Comparison of ENCODE assay signal across 19 mouse cellular contexts in the genomic region with DNA sequence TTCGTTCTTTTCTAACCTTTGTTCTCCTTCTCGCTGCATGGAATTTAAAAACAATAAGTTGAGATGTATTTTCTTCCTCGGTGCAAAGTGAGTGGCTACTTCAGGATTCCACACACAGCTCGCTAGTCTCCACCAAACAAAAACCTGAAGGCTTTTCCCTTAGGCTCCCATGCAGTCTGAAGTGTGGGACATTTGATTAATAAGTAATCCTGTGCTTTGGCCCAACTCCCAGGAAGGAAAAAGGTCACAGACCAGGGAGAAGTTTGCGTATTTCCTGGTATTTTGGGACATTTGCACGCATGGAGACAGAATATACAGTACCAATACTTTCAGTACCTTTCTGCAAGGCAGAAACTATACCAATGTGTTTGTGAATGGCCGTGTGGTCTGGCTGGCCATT.
DNase-seq lines count a peak whose midpoint lies in the region; ATAC-seq and TF ChIP-seq lines count a peak whose summit lies in the region.
"Had no signal": no experiment of that assay in that cellular context is flagged by ENCODE, and none has a peak within 500 bp of the region (broad histone marks: within the 10 kb centered on the region; RNA-seq: fewer than 3 reads in every experiment).

No protein-coding gene starts in this region.

- no peaks in the 10 kb centered on the region for H3K27me3 ChIP-seq in liver, embryonic 15.5 days
- no peaks in the 10 kb centered on the region for H3K27me3 ChIP-seq in liver, embryonic 11.5 days (replicated peaks; ENCODE audit: control insufficient read depth, insufficient read depth, low read length)
- no peaks in the 10 kb centered on the region for H3K27me3 ChIP-seq in kidney, embryonic 16.5 days (ENCODE audit: insufficient read depth, low read length)
- H3K27me3 ChIP-seq in hindbrain, embryonic 11.5 days (ENCODE audit: control insufficient read depth, insufficient read depth, low read length), result no peaks in the 10 kb centered on the region
- H3K27me3 ChIP-seq in hindbrain, embryonic 13.5 days, result no peaks in the 10 kb centered on the region
- H3K27me3 ChIP-seq: CH12.LX; heart, embryonic 12.5 days; limb, embryonic 12.5 days; midbrain, embryonic 13.5 days; neural tube, embryonic 15.5 days had no signal

- intact Hi-C loops in gastrocnemius, adult 2 months (cut with DNase I), result no loop called here
- intact Hi-C loops in gastrocnemius, postnatal 36 days (cut with DNase I), result no loop called here

- no peak overlapping the region for H3K4me2 ChIP-seq in liver, embryonic 15.5 days
- H3K4me2 ChIP-seq in liver, embryonic 11.5 days, result no peak overlapping the region
- no peak overlapping the region for H3K4me2 ChIP-seq in kidney, embryonic 16.5 days (replicated peaks; ENCODE audit: low read depth, low read length)
- no peak overlapping the region for H3K4me2 ChIP-seq in hindbrain, embryonic 11.5 days (replicated peaks; ENCODE audit: low read depth, low read length)
- H3K4me2 ChIP-seq in hindbrain, embryonic 13.5 days, result no peak overlapping the region
- H3K4me2 ChIP-seq: heart, embryonic 12.5 days; limb, embryonic 12.5 days; midbrain, embryonic 13.5 days; neural tube, embryonic 15.5 days had no signal

- ATAC-seq in liver, embryonic 15.5 days (ENCODE audit: insufficient read depth), result no peak
- no peak for ATAC-seq in liver, embryonic 11.5 days (replicated peaks; ENCODE audit: low FRiP score)
- ATAC-seq in kidney, embryonic 16.5 days (ENCODE audit: low FRiP score, low TSS enrichment), result peak; percentile 67; the same call in 1 of the 2 replicates
- ATAC-seq in hindbrain, embryonic 11.5 days (ENCODE audit: low FRiP score), result no peak
- ATAC-seq in hindbrain, embryonic 13.5 days (ENCODE audit: low FRiP score), result no peak
- ATAC-seq: midbrain, embryonic 13.5 days had no signal

- H3K4me1 ChIP-seq in liver, embryonic 15.5 days (replicated peaks), result no peaks in the 10 kb centered on the region
- H3K4me1 ChIP-seq in liver, embryonic 11.5 days (replicated peaks; ENCODE audit: control insufficient read depth, insufficient read depth, low read length), result no peaks in the 10 kb centered on the region
- 0 out of 2 replicates have a peak, but pooled peaks cover 4% of the 10 kb centered on the region for H3K4me1 ChIP-seq in kidney, embryonic 16.5 days (ENCODE audit: insufficient read depth, low read length)
- H3K4me1 ChIP-seq in hindbrain, embryonic 11.5 days (replicated peaks; ENCODE audit: control insufficient read depth, insufficient read depth, low read length), result no peaks in the 10 kb centered on the region
- peaks cover 8% of the 10 kb centered on the region; the same call in 1 of the 2 replicates for H3K4me1 ChIP-seq in hindbrain, embryonic 13.5 days (replicated peaks)
- H3K4me1 ChIP-seq: heart, embryonic 12.5 days had no signal

- no peak for TF ChIP-seq CTCF in gastrocnemius, adult 2 months (IDR thresholded peaks at IDR 0.05)

- no peak for DNase-seq in gastrocnemius, adult 2 months
- DNase-seq in gastrocnemius, postnatal 36 days, result no peak
- no peak for DNase-seq in liver, embryonic 11.5 days (ENCODE audit: low spot score)
- peak; percentile 42 for DNase-seq in lung, postnatal 10 days
- DNase-seq in hindbrain, embryonic 11.5 days (ENCODE audit: low spot score), result no peak
- DNase-seq: adrenal gland, adult 8-10 months; cerebellum, postnatal 10 days; heart, postnatal 4 days; layer of hippocampus, adult 9-11 months; thymus, adult 2 months had no signal

- no peaks in the 10 kb centered on the region for H3K9me3 ChIP-seq in liver, embryonic 15.5 days (replicated peaks)
- H3K9me3 ChIP-seq in liver, embryonic 11.5 days (ENCODE audit: control insufficient read depth, low read length), result no peaks in the 10 kb centered on the region
- H3K9me3 ChIP-seq in kidney, embryonic 16.5 days (ENCODE audit: low read length), result no peaks in the 10 kb centered on the region
- H3K9me3 ChIP-seq in hindbrain, embryonic 11.5 days (ENCODE audit: control insufficient read depth, low read length), result no peaks in the 10 kb centered on the region
- no peaks in the 10 kb centered on the region for H3K9me3 ChIP-seq in hindbrain, embryonic 13.5 days
- H3K9me3 ChIP-seq: heart, embryonic 12.5 days; limb, embryonic 12.5 days; midbrain, embryonic 13.5 days; neural tube, embryonic 15.5 days had no signal

- no peaks in the 10 kb centered on the region for H3K36me3 ChIP-seq in liver, embryonic 15.5 days (replicated peaks)
- no peaks in the 10 kb centered on the region for H3K36me3 ChIP-seq in liver, embryonic 11.5 days (ENCODE audit: control insufficient read depth, insufficient read depth, low read length)
- no peaks in the 10 kb centered on the region for H3K36me3 ChIP-seq in kidney, embryonic 16.5 days (ENCODE audit: insufficient read depth, low read length)
- no peaks in the 10 kb centered on the region for H3K36me3 ChIP-seq in hindbrain, embryonic 11.5 days (ENCODE audit: control insufficient read depth, insufficient read depth, low read length)
- H3K36me3 ChIP-seq in hindbrain, embryonic 13.5 days, result no peaks in the 10 kb centered on the region
- H3K36me3 ChIP-seq: heart, embryonic 12.5 days; limb, embryonic 12.5 days; midbrain, embryonic 13.5 days; neural tube, embryonic 15.5 days had no signal

- H3K4me3 ChIP-seq in gastrocnemius, adult 2 months, result no peak overlapping the region
- H3K4me3 ChIP-seq in liver, embryonic 15.5 days (replicated peaks), result no peak overlapping the region
- no peak overlapping the region for H3K4me3 ChIP-seq in liver, embryonic 11.5 days (ENCODE audit: low read depth, low read length)
- H3K4me3 ChIP-seq in kidney, embryonic 16.5 days (ENCODE audit: low read length), result no peak overlapping the region
- H3K4me3 ChIP-seq in hindbrain, embryonic 11.5 days (ENCODE audit: low read depth, low read length), result no peak overlapping the region
- no peak overlapping the region for H3K4me3 ChIP-seq in hindbrain, embryonic 13.5 days
- H3K4me3 ChIP-seq: heart, embryonic 12.5 days; limb, embryonic 12.5 days; midbrain, embryonic 13.5 days; myocyte; neural tube, embryonic 15.5 days had no signal

- H3K27ac ChIP-seq in gastrocnemius, adult 2 months, result peak overlapping the region; percentile 35; the same call in 1 of the 2 replicates
- peak overlapping the region; percentile 62 for H3K27ac ChIP-seq in liver, embryonic 15.5 days (replicated peaks)
- no peak overlapping the region for H3K27ac ChIP-seq in liver, embryonic 11.5 days (ENCODE audit: low read depth, low read length)
- H3K27ac ChIP-seq in kidney, embryonic 16.5 days (ENCODE audit: low read length), result peak overlapping the region; percentile 25; the same call in 1 of the 2 replicates
- H3K27ac ChIP-seq in hindbrain, embryonic 11.5 days (ENCODE audit: low read depth, low read length), result no peak overlapping the region
- H3K27ac ChIP-seq in hindbrain, embryonic 13.5 days, result no peak overlapping the region
- H3K27ac ChIP-seq: limb, embryonic 12.5 days; midbrain, embryonic 13.5 days; neural tube, embryonic 15.5 days had no signal

- no peak overlapping the region for H3K9ac ChIP-seq in liver, embryonic 15.5 days
- H3K9ac ChIP-seq in liver, embryonic 11.5 days (ENCODE audit: low read depth, low read length), result no peak overlapping the region
- H3K9ac ChIP-seq in kidney, embryonic 16.5 days (replicated peaks; ENCODE audit: low read length), result no peak overlapping the region
- H3K9ac ChIP-seq in hindbrain, embryonic 11.5 days (ENCODE audit: low read depth, low read length), result no peak overlapping the region
- H3K9ac ChIP-seq in hindbrain, embryonic 13.5 days, result no peak overlapping the region
- H3K9ac ChIP-seq: heart, embryonic 12.5 days; limb, embryonic 12.5 days; midbrain, embryonic 13.5 days; neural tube, embryonic 15.5 days had no signal

- WGBS in liver, embryonic 15.5 days (ENCODE audit: insufficient replicate concordance), result 55% methylated on average over 7 of the region's 7 CpGs
- 78% methylated on average over 7 of the region's 7 CpGs for WGBS in liver, embryonic 11.5 days
- WGBS in kidney, embryonic 16.5 days, result 55% methylated on average over 7 of the region's 7 CpGs
- 81% methylated on average over 7 of the region's 7 CpGs for WGBS in hindbrain, embryonic 11.5 days
- WGBS in hindbrain, embryonic 13.5 days, result 74% methylated on average over 7 of the region's 7 CpGs

Comparison
In these comparisons a context has a peak if more than half of its experiments do, and no peak if none do; other contexts are left out.
1. H3K27ac ChIP-seq: peak in gastrocnemius, adult 2 months (single experiment), liver, embryonic 15.5 days (single experiment) and kidney, embryonic 16.5 days (single experiment); none in liver, embryonic 11.5 days (single experiment), hindbrain, embryonic 11.5 days (single experiment) and hindbrain, embryonic 13.5 days (single experiment).